Mouse (Mus musculus) midbrain, postnatal 0 days (tissue): ENCODE measurements around the gene C6. TPM values are rescaled to one million over a fixed set of nuclear protein-coding genes. Genes with fewer than 3 reads are reported as not detected.

Source experiments
- ATAC-seq: fragments of 200-750 bp; cut with Nextera tagmentation; 2 replicates; pipeline ENCODE4 v1.8.0; 2017; ENCODE audit warnings: moderate number of reproducible peaks, mild to moderate bottlenecking, moderate TSS enrichment, moderate library complexity; ENCODE audit not compliant: low FRiP score
- DNase-seq: peaks from one replicate; pipeline ENCODE4 v3.0.0-alpha.2; 2015; ENCODE audit warnings: low spot score
- H3K27ac ChIP-seq: fragments of 300-500 bp; sonication (generic); 2 replicates; pipeline ENCODE4 v1.5.1; 2014; ENCODE audit warnings: low read depth, mild to moderate bottlenecking, low read length, mixed read lengths
- H3K27me3 ChIP-seq: fragments of 300-500 bp; sonication (generic); 2 replicates; pipeline ENCODE4 v1.6.1; 2014; ENCODE audit warnings: low read length, control low read depth, mixed read lengths; ENCODE audit not compliant: insufficient read depth
- H3K36me3 ChIP-seq: fragments of 300-500 bp; sonication (generic); 2 replicates; pipeline ENCODE4 v1.6.1; 2014; ENCODE audit warnings: low read length, control low read depth, mixed read lengths; ENCODE audit not compliant: insufficient read depth
- H3K4me1 ChIP-seq: fragments of 300-500 bp; sonication (generic); 2 replicates; pipeline ENCODE4 v1.6.1; 2014; ENCODE audit warnings: mild to moderate bottlenecking, control low read depth, antibody characterized with exemption, low read length, mixed read lengths; ENCODE audit not compliant: insufficient read depth
- H3K4me2 ChIP-seq: fragments of 300-500 bp; sonication (generic); 2 replicates; pipeline ENCODE4 v1.6.1; 2014; ENCODE audit warnings: low read depth, mild to moderate bottlenecking, low read length, mixed read lengths; ENCODE audit not compliant: poor library complexity, severe bottlenecking
- H3K4me3 ChIP-seq: fragments of 300-500 bp; sonication (generic); 2 replicates; pipeline ENCODE4 v1.5.1; 2014; ENCODE audit warnings: low read depth, mild to moderate bottlenecking, low read length, moderate library complexity
- H3K9ac ChIP-seq: fragments of 300-500 bp; sonication (generic); replicated peaks from 2 replicates; pipeline ENCODE4 v1.6.1; 2014; ENCODE audit warnings: mild to moderate bottlenecking, low read length, moderate library complexity, mixed read lengths; ENCODE audit not compliant: poor library complexity, severe bottlenecking
- H3K9me3 ChIP-seq: fragments of 300-500 bp; sonication (generic); 2 replicates; pipeline ENCODE4 v1.6.1; 2016; ENCODE audit warnings: low read length, control low read depth
- CTCF ChIP-seq: IDR thresholded peaks from 2 replicates; pipeline ENCODE4 v1.5.1; 2016; ENCODE audit warnings: antibody characterized with exemption, mild to moderate bottlenecking
- WGBS: fragments of 180-500 bp; shearing (Covaris S2); extraction: QIAGEN DNeasy Blood & Tissue Kit; methylation state at CpG from one replicate; pipeline ENCODE4 v1.1.7; 2014; 5-methylcytosine and 5-hydroxymethylcytosine counted together
- polyA plus RNA-seq: library from polyadenylated mRNA; unstranded; fragments of >200 nt; fragmentation: Nextera tagmentation; extraction: Ambion mirVana; gene quantifications from 2 replicates; pipeline ENCODE4 v1.2.1, GENCODE M21; 2015
- total RNA-seq: library from RNA; depleted of rRNA; stranded (reverse); fragments of >200 nt; gene quantifications from 2 replicates; pipeline ENCODE4 v1.2.3, GENCODE M21; 2014

Gene C6
- total and polyA plus RNA-seq, 2 experiments from 2014 or later, result not detected

GRCm38 (mm10) chr15:4796861-4797260 lies 69.9 kb downstream of the C6 start:
- H3K4me3 ChIP-seq, result no peak overlapping the region
- H3K9me3 ChIP-seq, result no peaks in the 10 kb centered on the region
- ATAC-seq, result no peak
- H3K9ac ChIP-seq, result no peak overlapping the region
- H3K27ac ChIP-seq, result no peak overlapping the region
- WGBS, result 68% methylated on average over 4 of the region's 4 CpGs
- TF ChIP-seq CTCF, result no peak
- no peaks in the 10 kb centered on the region for H3K27me3 ChIP-seq
- H3K4me2 ChIP-seq, result no peak overlapping the region
- DNase-seq, result peak; percentile 14
- no peaks in the 10 kb centered on the region for H3K36me3 ChIP-seq
- no peaks in the 10 kb centered on the region for H3K4me1 ChIP-seq

- H3K9ac ChIP-seq, result no peak overlapping the region
- H3K4me1 ChIP-seq, result no peaks in the 10 kb centered on the region
- H3K27me3 ChIP-seq, result no peaks in the 10 kb centered on the region
- H3K4me3 ChIP-seq, result no peak overlapping the region
- H3K27ac ChIP-seq, result no peak overlapping the region
- H3K4me2 ChIP-seq, result no peak overlapping the region
- 95% methylated on average over 2 of the region's 2 CpGs for WGBS
- no peak for ATAC-seq
- no peaks in the 10 kb centered on the region for H3K9me3 ChIP-seq
- no peak for DNase-seq
- no peak for TF ChIP-seq CTCF
- H3K36me3 ChIP-seq, result no peaks in the 10 kb centered on the region
Measured at GRCm38 (mm10) chr15:4804256-4804655, 77.3 kb downstream of the C6 start.

GRCm38 (mm10) chr15:4808131-4808530 lies 81.2 kb downstream of the C6 start:
- H3K4me3 ChIP-seq, result no peak overlapping the region
- no peak for TF ChIP-seq CTCF
- H3K27me3 ChIP-seq, result no peaks in the 10 kb centered on the region
- H3K4me1 ChIP-seq, result no peaks in the 10 kb centered on the region
- ATAC-seq (no peak), DNase-seq (no peak)
- no peaks in the 10 kb centered on the region for H3K36me3 ChIP-seq
- no peak overlapping the region for H3K4me2 ChIP-seq
- no peak overlapping the region for H3K9ac ChIP-seq
- 88% methylated on average over 5 of the region's 5 CpGs for WGBS
- no peaks in the 10 kb centered on the region for H3K9me3 ChIP-seq
- H3K27ac ChIP-seq, result no peak overlapping the region

GRCm38 (mm10) chr15:4814976-4815375 lies 88.0 kb downstream of the C6 start:
- 93% methylated on average over 5 of the region's 5 CpGs for WGBS
- Histone ChIP-seq H3K4me2 (no peak overlapping the region), H3K27me3 (no peaks in the 10 kb centered on the region), H3K4me1 (no peaks in the 10 kb centered on the region), H3K27ac (no peak overlapping the region), H3K9ac (no peak overlapping the region), H3K9me3 (no peaks in the 10 kb centered on the region), H3K4me3 (no peak overlapping the region), H3K36me3 (no peaks in the 10 kb centered on the region)
- DNase-seq (no peak), ATAC-seq (no peak)
- no peak for TF ChIP-seq CTCF

GRCm38 (mm10) chr15:4815711-4816110 lies 88.7 kb downstream of the C6 start:
- no peaks in the 10 kb centered on the region for H3K36me3 ChIP-seq
- WGBS, result 90% methylated on average over 2 of the region's 2 CpGs
- no peaks in the 10 kb centered on the region for H3K27me3 ChIP-seq
- H3K9ac ChIP-seq, result no peak overlapping the region
- no peak for TF ChIP-seq CTCF
- no peak overlapping the region for H3K27ac ChIP-seq
- no peaks in the 10 kb centered on the region for H3K9me3 ChIP-seq
- H3K4me3 ChIP-seq, result no peak overlapping the region
- no peaks in the 10 kb centered on the region for H3K4me1 ChIP-seq
- no peak for DNase-seq
- H3K4me2 ChIP-seq, result no peak overlapping the region
- ATAC-seq, result no peak

- Histone ChIP-seq H3K9ac (no peak overlapping the region), H3K9me3 (no peaks in the 10 kb centered on the region), H3K4me3 (no peak overlapping the region), H3K27ac (no peak overlapping the region), H3K4me2 (no peak overlapping the region), H3K4me1 (no peaks in the 10 kb centered on the region), H3K27me3 (no peaks in the 10 kb centered on the region), H3K36me3 (no peaks in the 10 kb centered on the region)
- TF ChIP-seq CTCF, result no peak
- ATAC-seq (no peak), DNase-seq (peak; percentile 12)
- 88% methylated on average over 10 of the region's 10 CpGs for WGBS
Measured at GRCm38 (mm10) chr15:4816752-4817493, 89.9 kb downstream of the C6 start.
